Mouse (Mus musculus) limb, embryonic 10.5 days (tissue): ENCODE measurements around the gene Setdb1. TPM values are rescaled to one million over a fixed set of nuclear protein-coding genes. Genes with fewer than 3 reads are reported as not detected.

Experiments used
- DNase-seq: peaks from one replicate; pipeline ENCODE4 v3.0.0-alpha.2; 2017; ENCODE audit warnings: low spot score
- H3K27ac ChIP-seq: fragments of 300-500 bp; sonication (generic); 2 replicates; pipeline ENCODE4 v1.5.1; 2016; ENCODE audit warnings: mild to moderate bottlenecking
- H3K27me3 ChIP-seq: fragments of 300-500 bp; sonication (generic); 2 replicates; pipeline ENCODE4 v1.6.1; 2016; ENCODE audit warnings: low read depth, mild to moderate bottlenecking; ENCODE audit not compliant: poor library complexity, severe bottlenecking
- H3K36me3 ChIP-seq: fragments of 300-500 bp; sonication (generic); 2 replicates; pipeline ENCODE4 v1.6.1; 2016; ENCODE audit warnings: mild to moderate bottlenecking, moderate library complexity
- H3K4me1 ChIP-seq: fragments of 300-500 bp; sonication (generic); 2 replicates; pipeline ENCODE4 v1.6.1; 2016
- H3K4me3 ChIP-seq: fragments of 300-500 bp; sonication (generic); 2 replicates; pipeline ENCODE4 v1.5.1; 2016; ENCODE audit warnings: mild to moderate bottlenecking, moderate library complexity
- H3K9me3 ChIP-seq: fragments of 300-500 bp; sonication (generic); replicated peaks from 2 replicates; pipeline ENCODE4 v1.6.1; 2016; ENCODE audit warnings: mild to moderate bottlenecking
- WGBS: fragments of 180-500 bp; shearing (Covaris S2); methylation state at CpG from one replicate; pipeline ENCODE4 v1.1.7; 2016; 5-methylcytosine and 5-hydroxymethylcytosine counted together
- polyA plus RNA-seq: library from polyadenylated mRNA; unstranded; fragments of >200 nt; fragmentation: Nextera tagmentation; extraction: Ambion mirVana; gene quantifications from 2 replicates; pipeline ENCODE4 v1.2.1, GENCODE M21; 2016

Gene Setdb1
- polyA plus RNA-seq, 1 experiment from 2014 or later, result 62.9 TPM

- Histone ChIP-seq H3K27me3 (no peaks in the 10 kb centered on the region), H3K4me3 (peak overlapping the region; percentile 98), H3K9me3 (no peaks in the 10 kb centered on the region), H3K4me1 (peaks cover 39% of the 10 kb centered on the region), H3K27ac (peak overlapping the region; percentile 100), H3K36me3 (peaks cover 32% of the 10 kb centered on the region)
- DNase-seq, result no peak
- WGBS, result 16% methylated on average over 9 of the region's 9 CpGs
Observed at GRCm38 (mm10) chr3:95315844-95316550, 41.0 kb downstream of the Setdb1 start.

GRCm38 (mm10) chr3:95315094-95315843 is 41.7 kb downstream of the Setdb1 start:
- peaks cover 24% of the 10 kb centered on the region for H3K36me3 ChIP-seq
- DNase-seq, result peak; percentile 93
- peak overlapping the region; percentile 98 for H3K4me3 ChIP-seq
- H3K27me3 ChIP-seq, result no peaks in the 10 kb centered on the region
- H3K4me1 ChIP-seq, result peaks cover 37% of the 10 kb centered on the region
- no peaks in the 10 kb centered on the region for H3K9me3 ChIP-seq
- WGBS, result under 1% methylated on average over 71 of the region's 71 CpGs
- peak overlapping the region; percentile 100 for H3K27ac ChIP-seq

GRCm38 (mm10) chr3:95314486-95315093 is 42.4 kb downstream of the Setdb1 start, which contains the start of gene Cers2:
Gene Cers2, plus strand, starts transcription at chr3:95314791.
- Histone ChIP-seq H3K9me3 (no peaks in the 10 kb centered on the region), H3K4me3 (peak within 1 kb of the TSS; percentile 98), H3K27me3 (no peaks in the 10 kb centered on the region), H3K4me1 (peaks cover 35% of the 10 kb centered on the region), H3K36me3 (peaks cover 18% of the 10 kb centered on the region), H3K27ac (peak within 1 kb of the TSS; percentile 100)
- 5% methylated on average over 27 of the region's 27 CpGs for WGBS
- no peak for DNase-seq

- Histone ChIP-seq H3K27me3 (no peaks in the 10 kb centered on the region), H3K27ac (0 out of 2 replicates have a peak overlapping the region, but pooled peaks have one; percentile 15), H3K4me3 (peak overlapping the region; percentile 98), H3K36me3 (peaks cover 17% of the 10 kb centered on the region; the same call in 1 of the 2 replicates), H3K4me1 (peaks cover 33% of the 10 kb centered on the region), H3K9me3 (no peaks in the 10 kb centered on the region)
- 66% methylated on average over 6 of the region's 6 CpGs for WGBS
- DNase-seq, result no peak
Observed at GRCm38 (mm10) chr3:95314075-95314474, 42.9 kb downstream of the Setdb1 start.

- Histone ChIP-seq H3K9me3 (no peaks in the 10 kb centered on the region), H3K4me3 (no peak overlapping the region), H3K4me1 (peaks cover 27% of the 10 kb centered on the region), H3K36me3 (peaks cover 11% of the 10 kb centered on the region; the same call in 1 of the 2 replicates), H3K27ac (no peak overlapping the region), H3K27me3 (no peaks in the 10 kb centered on the region)
- no peak for DNase-seq
- 44% methylated on average over 7 of the region's 7 CpGs for WGBS
Observed at GRCm38 (mm10) chr3:95313476-95313875, 43.5 kb downstream of the Setdb1 start.

GRCm38 (mm10) chr3:95312623-95313022 is 44.4 kb downstream of the Setdb1 start:
- WGBS, result 80% methylated on average over 6 of the region's 6 CpGs
- H3K36me3 ChIP-seq, result peaks cover 5% of the 10 kb centered on the region; the same call in 1 of the 2 replicates
- H3K4me1 ChIP-seq, result peaks cover 22% of the 10 kb centered on the region
- H3K27ac ChIP-seq, result no peak overlapping the region
- H3K9me3 ChIP-seq, result no peaks in the 10 kb centered on the region
- no peak overlapping the region for H3K4me3 ChIP-seq
- no peak for DNase-seq
- no peaks in the 10 kb centered on the region for H3K27me3 ChIP-seq

GRCm38 (mm10) chr3:95310968-95311882 is 45.8 kb downstream of the Setdb1 start:
- Histone ChIP-seq H3K27me3 (no peaks in the 10 kb centered on the region), H3K27ac (no peak overlapping the region), H3K4me3 (no peak overlapping the region), H3K9me3 (no peaks in the 10 kb centered on the region), H3K4me1 (peaks cover 12% of the 10 kb centered on the region), H3K36me3 (0 out of 2 replicates have a peak, but pooled peaks cover 3% of the 10 kb centered on the region)
- 69% methylated on average over 9 of the region's 9 CpGs for WGBS
- peak; percentile 67 for DNase-seq

GRCm38 (mm10) chr3:95310496-95310895 is 46.5 kb downstream of the Setdb1 start:
- WGBS, result 66% methylated on average over 3 of the region's 3 CpGs
- H3K27me3 ChIP-seq, result no peaks in the 10 kb centered on the region
- DNase-seq, result no peak
- no peak overlapping the region for H3K27ac ChIP-seq
- H3K9me3 ChIP-seq, result no peaks in the 10 kb centered on the region
- peaks cover 6% of the 10 kb centered on the region for H3K4me1 ChIP-seq
- H3K4me3 ChIP-seq, result no peak overlapping the region
- 0 out of 2 replicates have a peak, but pooled peaks cover 3% of the 10 kb centered on the region for H3K36me3 ChIP-seq

GRCm38 (mm10) chr3:95307100-95307499 is 49.9 kb downstream of the Setdb1 start, which contains the start of gene Anxa9:
Gene Anxa9, minus strand, starts transcription at chr3:95307176.
- Histone ChIP-seq H3K4me1 (peaks cover 5% of the 10 kb centered on the region), H3K4me3 (no peak within 1 kb of the TSS), H3K36me3 (no peaks in the 10 kb centered on the region), H3K27ac (no peak within 1 kb of the TSS), H3K27me3 (no peaks in the 10 kb centered on the region), H3K9me3 (no peaks in the 10 kb centered on the region)
- no peak for DNase-seq
- 62% methylated on average over 7 of the region's 7 CpGs for WGBS

- DNase-seq, result no peak
- no peaks in the 10 kb centered on the region for H3K9me3 ChIP-seq
- peaks cover 6% of the 10 kb centered on the region for H3K4me1 ChIP-seq
- H3K27me3 ChIP-seq, result no peaks in the 10 kb centered on the region
- 87% methylated on average over 4 of the region's 4 CpGs for WGBS
- H3K36me3 ChIP-seq, result no peaks in the 10 kb centered on the region
- H3K4me3 ChIP-seq, result no peak overlapping the region
- H3K27ac ChIP-seq, result no peak overlapping the region
Observed at GRCm38 (mm10) chr3:95306244-95306643, 50.8 kb downstream of the Setdb1 start.

- Histone ChIP-seq H3K9me3 (no peaks in the 10 kb centered on the region), H3K36me3 (peaks cover 16% of the 10 kb centered on the region), H3K4me3 (no peak overlapping the region), H3K4me1 (peaks cover 9% of the 10 kb centered on the region), H3K27me3 (no peaks in the 10 kb centered on the region), H3K27ac (no peak overlapping the region)
- 85% methylated on average over 3 of the region's 3 CpGs for WGBS
- DNase-seq, result no peak
Observed at GRCm38 (mm10) chr3:95301204-95301796, 55.7 kb downstream of the Setdb1 start.

- H3K27ac ChIP-seq, result no peak overlapping the region
- no peaks in the 10 kb centered on the region for H3K9me3 ChIP-seq
- DNase-seq, result no peak
- WGBS, result 89% methylated on average over 7 of the region's 7 CpGs
- no peak overlapping the region for H3K4me3 ChIP-seq
- H3K36me3 ChIP-seq, result peaks cover 44% of the 10 kb centered on the region
- peaks cover 15% of the 10 kb centered on the region for H3K4me1 ChIP-seq
- H3K27me3 ChIP-seq, result no peaks in the 10 kb centered on the region
Observed at GRCm38 (mm10) chr3:95298018-95298417, 59.0 kb downstream of the Setdb1 start.
